Mouse (Mus musculus) embryo, embryonic 10 days (tissue): ENCODE measurements at regions not wholly inside any gene's neighbourhood (a gene's known extent, or its start where the extent isn't known, plus 50 kb on each side); places are given as distances from the start of the nearest gene placed in this dataset.

ENCODE experiments used
- DNase-seq: peaks from one replicate; pipeline ENCODE4 v3.0.0-alpha.2; 2015; ENCODE audit warnings: low spot score

GRCm38 (mm10) chr2:92860502-92861197, 54.2 kb upstream of the Syt13 start:
- no peak for DNase-seq
